Mouse (Mus musculus) left cerebral cortex, postnatal 36 days (tissue): ENCODE data around the gene Ccdc85c. TPM values are rescaled to one million over a fixed set of nuclear protein-coding genes. Genes with fewer than 3 reads are reported as not detected.

Experiments used
- DNase-seq, 2 experiments: peaks; one replicate each; pipeline ENCODE4 v3.0.0; 2021 to 2022; ENCODE audit warnings: low spot score in 2 of 2, mixed read lengths in 1 of 2
- intact Hi-C: fragments of 180-260 bp; cut with DNase I; formaldehyde crosslinking; loops from one replicate; pipeline ENCODE4 v1.15.1; 2025
- total RNA-seq, 2 experiments: library from RNA; stranded (reverse); gene quantifications; 2 replicates each; pipeline ENCODE4 v1.2.3; 2021

Ccdc85c gene
- total RNA-seq, 2 experiments from 2014 or later = 75.2 to 77.4 TPM

GRCm38 (mm10) chr12:108271351-108272142 lies 3.7 kb downstream of the Ccdc85c start:
- DNase-seq = no peak
- intact Hi-C loops = loop anchor here (5.0 kb wide), 1 partner anchor 34 kb away; no protein-coding TSS in a partner anchor

GRCm38 (mm10) chr12:108270240-108270919 lies 4.8 kb downstream of the Ccdc85c start:
- DNase-seq = no peak
- intact Hi-C loops = loop anchor here (5.0 kb wide), 1 partner anchor 33 kb away; no protein-coding TSS in a partner anchor

- intact Hi-C loops = loop anchor here (5.0 kb wide), 1 partner anchor 32 kb away; no protein-coding TSS in a partner anchor
- no peak for DNase-seq
These were observed 5.5 kb downstream of the Ccdc85c start for GRCm38 (mm10) chr12:108269699-108270098.

- intact Hi-C loops = no loop called here
- no peak for DNase-seq
These were observed 6.3 kb downstream of the Ccdc85c start for GRCm38 (mm10) chr12:108268970-108269369.

- intact Hi-C loops = no loop called here
- DNase-seq = no peak
These were observed 7.6 kb downstream of the Ccdc85c start for GRCm38 (mm10) chr12:108267653-108268052.

GRCm38 (mm10) chr12:108265831-108266619 lies 9.2 kb downstream of the Ccdc85c start:
- DNase-seq = no peak
- intact Hi-C loops = no loop called here

GRCm38 (mm10) chr12:108264918-108265317 lies 10.3 kb downstream of the Ccdc85c start:
- intact Hi-C loops = no loop called here
- no peak for DNase-seq

- intact Hi-C loops = no loop called here
- DNase-seq = no peak
These were observed 14.3 kb downstream of the Ccdc85c start for GRCm38 (mm10) chr12:108260950-108261349.

GRCm38 (mm10) chr12:108259322-108260049 lies 15.7 kb downstream of the Ccdc85c start:
- no peak for DNase-seq
- intact Hi-C loops = no loop called here

GRCm38 (mm10) chr12:108256734-108257133 lies 18.5 kb downstream of the Ccdc85c start:
- intact Hi-C loops = no loop called here
- no peak for DNase-seq

- intact Hi-C loops = no loop called here
- DNase-seq = no peak
These were observed 19.3 kb downstream of the Ccdc85c start for GRCm38 (mm10) chr12:108255960-108256359.

- DNase-seq = no peak
- intact Hi-C loops = no loop called here
These were observed 19.7 kb downstream of the Ccdc85c start for GRCm38 (mm10) chr12:108255511-108255919.

- no peak for DNase-seq
- intact Hi-C loops = no loop called here
These were observed 22.2 kb downstream of the Ccdc85c start for GRCm38 (mm10) chr12:108253042-108253441.

- intact Hi-C loops = no loop called here
- no peak for DNase-seq
These were observed 23.2 kb downstream of the Ccdc85c start for GRCm38 (mm10) chr12:108251825-108252542.

GRCm38 (mm10) chr12:108251034-108251792 lies 24.0 kb downstream of the Ccdc85c start:
- intact Hi-C loops = no loop called here

GRCm38 (mm10) chr12:108249522-108249921 lies 25.7 kb downstream of the Ccdc85c start:
- intact Hi-C loops = no loop called here
- no peak for DNase-seq

More at GRCm38 (mm10) chr12:108251034-108251792, 24.0 kb downstream of the Ccdc85c start:
- no peak for DNase-seq

- DNase-seq = no peak
- intact Hi-C loops = no loop called here
These were observed 26.2 kb downstream of the Ccdc85c start for GRCm38 (mm10) chr12:108249019-108249418.
